30 mouse cellular contexts compared by ENCODE assay signal in genomic region chr15:85047865-85048264, GRCm38 (mm10). TPM values are rescaled to one million over a fixed set of nuclear protein-coding genes. Genes with fewer than 3 reads are reported as not detected.
A peak's percentile ranks its signal among the peaks of the same experiment; 100 is the strongest.
DNase-seq lines count a peak whose midpoint lies in the region; ATAC-seq lines count a peak whose summit lies in the region.
"Had no signal": no experiment of that assay in that cellular context is flagged by ENCODE, and none has a peak within 500 bp of the region (broad histone marks: within the 10 kb centered on the region; RNA-seq: fewer than 3 reads in every experiment).

No protein-coding gene starts in this region.

- no peak overlapping the region for H3K4me2 ChIP-seq in hindbrain, embryonic 11.5 days (replicated peaks; ENCODE audit: low read depth, low read length)
- H3K4me2 ChIP-seq: embryonic facial prominence, embryonic 12.5 days; embryonic facial prominence, embryonic 15.5 days; heart, embryonic 12.5 days; heart, embryonic 15.5 days; hindbrain, embryonic 15.5 days had no signal

- H3K4me3 ChIP-seq in hindbrain, embryonic 11.5 days (ENCODE audit: low read depth, low read length), result no peak overlapping the region
- H3K4me3 ChIP-seq: embryonic facial prominence, embryonic 12.5 days; embryonic facial prominence, embryonic 15.5 days; gastrocnemius, adult 2 months; heart, embryonic 12.5 days; heart, embryonic 15.5 days; hindbrain, embryonic 10.5 days; hindbrain, embryonic 15.5 days had no signal

- peak; percentile 77 for DNase-seq in adrenal gland, adult 2 months
- DNase-seq in adrenal gland, postnatal 4 days (ENCODE audit: low spot score in 2 of 2), result no peak
- peak; percentile 43 for DNase-seq in ovary, postnatal 36 days (ENCODE audit: low spot score)
- DNase-seq in ovary, postnatal 14 days (ENCODE audit: low spot score), result no peak
- DNase-seq in adrenal gland, postnatal 25 days, result peak; percentile 32
- DNase-seq in hindbrain, embryonic 11.5 days (ENCODE audit: low spot score), result no peak
- no peak for DNase-seq in cerebellum, adult 11-12 months
- DNase-seq: B cell, adult 2 months; cerebellum, adult 2 months; cerebellum, adult 9-11 months; cerebellum, postnatal 25 days; forebrain, postnatal 0 days; gastrocnemius, adult 2 months; gastrocnemius, postnatal 25 days; heart, adult 18-20 months; heart, postnatal 10 days; heart, postnatal 36 days had no signal

- H3K27me3 ChIP-seq in hindbrain, embryonic 11.5 days (ENCODE audit: control insufficient read depth, insufficient read depth, low read length), result no peaks in the 10 kb centered on the region
- H3K27me3 ChIP-seq: CH12.LX; embryonic facial prominence, embryonic 12.5 days; embryonic facial prominence, embryonic 15.5 days; heart, embryonic 12.5 days; heart, embryonic 15.5 days; hindbrain, embryonic 15.5 days; Patski had no signal

- H3K9me3 ChIP-seq in hindbrain, embryonic 11.5 days (ENCODE audit: control insufficient read depth, low read length), result no peaks in the 10 kb centered on the region
- H3K9me3 ChIP-seq: embryonic facial prominence, embryonic 12.5 days; embryonic facial prominence, embryonic 15.5 days; G1E; heart, embryonic 12.5 days; heart, embryonic 15.5 days; hindbrain, embryonic 10.5 days; hindbrain, embryonic 15.5 days had no signal

- no peaks in the 10 kb centered on the region; the same call in 1 of the 2 replicates for H3K4me1 ChIP-seq in hindbrain, embryonic 11.5 days (replicated peaks; ENCODE audit: control insufficient read depth, insufficient read depth, low read length)

- 91% methylated on average over 4 of the region's 4 CpGs for WGBS in hindbrain, embryonic 11.5 days

- ATAC-seq in hindbrain, embryonic 11.5 days (ENCODE audit: low FRiP score), result no peak
- ATAC-seq: forebrain, embryonic 14.5 days; forebrain, postnatal 0 days; intestine, postnatal 0 days; Patski had no signal

- H3K36me3 ChIP-seq in hindbrain, embryonic 11.5 days (ENCODE audit: control insufficient read depth, insufficient read depth, low read length), result 0 out of 2 replicates have a peak, but pooled peaks cover 2% of the 10 kb centered on the region

- H3K27ac ChIP-seq in hindbrain, embryonic 11.5 days (ENCODE audit: low read depth, low read length), result no peak overlapping the region
- H3K27ac ChIP-seq: embryonic facial prominence, embryonic 12.5 days; embryonic facial prominence, embryonic 15.5 days; gastrocnemius, adult 2 months; heart, embryonic 15.5 days; hindbrain, embryonic 10.5 days; hindbrain, embryonic 15.5 days had no signal

- no peak overlapping the region for H3K9ac ChIP-seq in hindbrain, embryonic 11.5 days (ENCODE audit: low read depth, low read length)
- H3K9ac ChIP-seq: embryonic facial prominence, embryonic 12.5 days; embryonic facial prominence, embryonic 15.5 days; forebrain, postnatal 0 days; heart, embryonic 12.5 days; heart, embryonic 15.5 days; hindbrain, embryonic 15.5 days had no signal

RNA-seq across cellular contexts. Expression of gene Fam118a, which starts 19.1 kb away (rescaled TPM):
- total RNA-seq in adrenal gland, adult 2 months (2021), result 10 to 100 TPM in 1 of 2 experiments, 1 to 10 TPM in 1; 6.0 to 12.4 TPM
- polyA plus RNA-seq in adrenal gland, adult 2 months (2012; rRNA removed), result 2.4 and 3.0 TPM in 2 replicates
- 10 to 100 TPM; 16.6 to 19.2 TPM for total RNA-seq in adrenal gland, postnatal 4 days (2021)
- total RNA-seq in adrenal gland, postnatal 25 days (2021), result 9.0 and 15.8 TPM in 2 replicates
- 27.8 and 29.5 TPM in 2 replicates for polyA plus RNA-seq in hindbrain, embryonic 11.5 days (2014; fragmentation: Nextera tagmentation; extraction: Ambion mirVana)

RNA-seq across cellular contexts. Expression of gene Upk3a, which starts 30.9 kb away (rescaled TPM):
- total RNA-seq in adrenal gland, adult 2 months (2021), result not detected
- polyA plus RNA-seq in adrenal gland, adult 2 months (2012; rRNA removed), result not detected in 2 replicates
- total RNA-seq in adrenal gland, postnatal 4 days (2021), result not detected
- total RNA-seq in adrenal gland, postnatal 25 days (2021), result not detected in 2 replicates
- polyA plus RNA-seq in hindbrain, embryonic 11.5 days (2014; fragmentation: Nextera tagmentation; extraction: Ambion mirVana), result not detected in 2 replicates
- total RNA-seq: CH12.LX; common myeloid progenitor, adult 5-6 weeks; G1E; gastrocnemius, adult 2 months; gastrocnemius, postnatal 25 days; heart, adult 18-20 months; heart, postnatal 10 days; heart, postnatal 36 days had no signal
- polyA plus RNA-seq: forebrain, embryonic 11.5 days; G1E; heart, embryonic 12.5 days; Patski had no signal

RNA-seq across cellular contexts. Expression of gene 5031439G07Rik, which starts 59.5 kb away (rescaled TPM):
- total RNA-seq in adrenal gland, adult 2 months (2021), result 10 to 100 TPM; 24.1 to 41.5 TPM
- polyA plus RNA-seq in adrenal gland, adult 2 months (2012; rRNA removed), result 17.7 and 18.2 TPM in 2 replicates
- 10 to 100 TPM; 40.4 to 44.4 TPM for total RNA-seq in adrenal gland, postnatal 4 days (2021)
- total RNA-seq in adrenal gland, postnatal 25 days (2021), result 18.6 and 28.8 TPM in 2 replicates
- polyA plus RNA-seq in hindbrain, embryonic 11.5 days (2014; fragmentation: Nextera tagmentation; extraction: Ambion mirVana), result 11.8 and 12.9 TPM in 2 replicates

Comparison
In these comparisons a context has a peak if more than half of its experiments do, and no peak if none do; other contexts are left out.
1. DNase-seq: peak in adrenal gland, adult 2 months (single experiment), ovary, postnatal 36 days (single experiment) and adrenal gland, postnatal 25 days (single experiment); none in adrenal gland, postnatal 4 days (0 of 2), ovary, postnatal 14 days (single experiment), hindbrain, embryonic 11.5 days (single experiment) and cerebellum, adult 11-12 months (single experiment).